Mouse (Mus musculus) stomach, postnatal 0 days (tissue): ENCODE measurements at regions not wholly inside any gene's neighbourhood (a gene's known extent, or its start where the extent isn't known, plus 50 kb on each side); places are given as distances from the start of the nearest gene placed in this dataset.

Experiments
- ATAC-seq: fragments of 200-750 bp; cut with Nextera tagmentation; 2 replicates; pipeline ENCODE4 v1.8.0; 2017; ENCODE audit not compliant: low FRiP score, low TSS enrichment
- DNase-seq: peaks from one replicate; pipeline ENCODE4 v3.0.0-alpha.2; 2016; ENCODE audit warnings: low spot score
- H3K27ac ChIP-seq: fragments of 300-500 bp; sonication (generic); replicated peaks from 2 replicates; pipeline ENCODE4 v1.5.1; 2014; ENCODE audit warnings: mild to moderate bottlenecking, control low read depth
- H3K27me3 ChIP-seq: fragments of 300-500 bp; sonication (generic); 2 replicates; pipeline ENCODE4 v1.6.1; 2014; ENCODE audit warnings: low read length; ENCODE audit not compliant: control insufficient read depth, insufficient read depth
- H3K36me3 ChIP-seq: fragments of 300-500 bp; sonication (generic); 2 replicates; pipeline ENCODE4 v1.6.1; 2014; ENCODE audit warnings: low read length, mixed read lengths; ENCODE audit not compliant: control insufficient read depth, insufficient read depth
- H3K4me1 ChIP-seq: fragments of 300-500 bp; sonication (generic); replicated peaks from 2 replicates; pipeline ENCODE4 v1.6.1; 2014; ENCODE audit warnings: antibody characterized with exemption; ENCODE audit not compliant: control insufficient read depth, insufficient read depth
- H3K4me2 ChIP-seq: fragments of 300-500 bp; sonication (generic); replicated peaks from 2 replicates; pipeline ENCODE4 v1.6.1; 2014; ENCODE audit warnings: low read depth, mild to moderate bottlenecking, control low read depth, moderate library complexity
- H3K4me3 ChIP-seq: fragments of 300-500 bp; sonication (generic); 2 replicates; pipeline ENCODE4 v1.5.1; 2014; ENCODE audit warnings: low read depth, low read length, control low read depth
- H3K9ac ChIP-seq: fragments of 300-500 bp; sonication (generic); 2 replicates; pipeline ENCODE4 v1.6.1; 2014; ENCODE audit warnings: mild to moderate bottlenecking, low read length, control low read depth, mixed read lengths
- H3K9me3 ChIP-seq: fragments of 300-500 bp; sonication (generic); 2 replicates; pipeline ENCODE4 v1.6.1; 2016; ENCODE audit warnings: low read length; ENCODE audit not compliant: control insufficient read depth
- CTCF ChIP-seq: IDR thresholded peaks from 2 replicates; pipeline ENCODE4 v1.5.1; 2016; ENCODE audit warnings: antibody characterized with exemption, low read depth, mild to moderate bottlenecking, moderate library complexity
- EP300 ChIP-seq: optimal IDR thresholded peaks from 2 replicates; pipeline ENCODE3; 2016; ENCODE audit warnings: antibody characterized with exemption
- WGBS: fragments of 180-500 bp; shearing (Covaris S2); extraction: QIAGEN DNeasy Blood & Tissue Kit; methylation state at CpG from one replicate; pipeline ENCODE4 v1.1.7; 2014; 5-methylcytosine and 5-hydroxymethylcytosine counted together

- no peak for DNase-seq
- H3K4me2 ChIP-seq = no peak overlapping the region
- H3K36me3 ChIP-seq = no peaks in the 10 kb centered on the region
- 53% methylated on average over 2 of the region's 2 CpGs for WGBS
- ATAC-seq = peak; percentile 65; the same call in 1 of the 2 replicates
- H3K27me3 ChIP-seq = no peaks in the 10 kb centered on the region
- no peaks in the 10 kb centered on the region for H3K4me1 ChIP-seq
- no peak overlapping the region for H3K9ac ChIP-seq
- H3K9me3 ChIP-seq = no peaks in the 10 kb centered on the region
- TF ChIP-seq EP300 (no peak), CTCF (no peak)
- H3K4me3 ChIP-seq = no peak overlapping the region
- no peak overlapping the region for H3K27ac ChIP-seq
Observed at GRCm38 (mm10) chr2:147932494-147932893, 114.3 kb downstream of the Foxa2 start.

DNA sequence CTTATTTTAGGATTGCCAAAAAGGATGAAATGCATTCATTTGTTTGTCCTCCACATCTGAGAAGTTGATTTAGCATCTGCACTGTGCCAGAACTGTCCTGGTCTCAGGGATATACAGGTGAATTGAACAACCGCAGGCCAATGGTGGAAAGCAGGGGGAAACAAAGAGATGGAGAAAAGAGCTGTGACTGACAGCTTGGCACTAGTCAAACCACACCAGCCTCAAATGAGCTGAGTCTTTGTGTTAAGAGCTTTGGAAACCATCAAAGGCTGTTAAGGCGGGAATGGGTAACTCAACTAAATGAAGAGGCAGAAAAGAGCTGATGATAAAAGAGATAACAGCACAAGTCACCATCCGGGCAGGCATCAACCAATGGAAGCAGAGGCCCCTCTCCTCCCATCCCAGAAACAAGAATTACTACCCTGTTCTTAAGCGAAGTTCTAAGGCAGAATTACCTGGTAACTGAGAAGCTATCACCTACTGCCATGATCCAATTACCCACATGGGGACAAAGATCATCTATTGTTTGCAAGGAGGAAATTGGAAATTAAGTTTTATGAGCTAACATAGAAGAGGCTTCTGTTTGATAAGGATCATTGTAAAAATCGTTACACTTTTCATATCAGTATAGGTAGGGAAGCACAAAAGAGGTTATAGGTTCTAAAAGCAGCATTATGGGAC lies 117.6 kb downstream of the Foxa2 start:
- Histone ChIP-seq H3K9me3 (no peaks in the 10 kb centered on the region), H3K9ac (no peak overlapping the region), H3K4me1 (no peaks in the 10 kb centered on the region), H3K4me3 (no peak overlapping the region), H3K27ac (no peak overlapping the region), H3K4me2 (no peak overlapping the region), H3K36me3 (no peaks in the 10 kb centered on the region), H3K27me3 (no peaks in the 10 kb centered on the region)
- DNase-seq (no peak), ATAC-seq (no peak)
- 63% methylated on average over 5 of the region's 5 CpGs for WGBS
- TF ChIP-seq EP300 (no peak), CTCF (no peak)

DNA sequence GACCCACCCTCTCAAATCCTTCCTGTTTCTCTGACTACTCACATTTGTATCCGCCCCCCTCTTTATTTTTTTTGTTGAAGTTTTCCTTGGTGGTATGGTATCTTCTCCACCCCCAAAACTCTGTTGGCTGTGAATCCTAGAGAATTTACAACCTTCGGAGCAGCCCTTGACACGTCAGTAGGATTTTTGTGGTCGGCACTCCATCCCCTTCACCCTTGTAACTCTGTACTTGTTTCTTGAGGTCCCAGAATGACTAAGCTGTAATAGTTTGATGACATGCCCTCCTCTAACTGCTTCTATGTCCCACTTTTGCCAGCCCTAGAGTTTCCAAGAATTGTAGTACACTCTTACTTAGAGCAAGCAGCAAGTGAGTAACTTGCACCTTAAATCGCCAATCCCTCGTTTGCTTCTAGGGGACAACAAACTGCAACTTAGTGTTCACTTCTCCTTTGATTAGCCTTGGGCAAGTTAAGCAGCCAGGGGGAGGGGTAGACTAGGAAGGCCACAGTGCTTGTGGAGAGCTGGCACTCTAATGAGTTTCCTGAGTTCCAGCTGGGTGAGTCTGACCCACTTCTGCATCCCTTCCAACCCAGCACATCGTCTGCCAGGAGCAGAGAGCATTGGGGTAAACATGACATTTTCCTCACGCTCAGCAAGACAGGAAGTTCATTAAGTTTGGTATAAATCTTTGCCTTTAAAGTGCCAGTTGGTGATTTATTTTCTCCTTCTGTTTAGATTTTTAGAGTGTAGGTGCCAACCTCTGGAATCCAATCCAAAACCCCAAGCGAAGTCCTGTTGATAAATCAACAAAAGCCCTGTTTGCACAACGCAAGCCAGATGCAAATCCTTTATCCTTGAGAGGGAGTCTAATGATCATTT lies 118.7 kb downstream of the Foxa2 start:
- ATAC-seq (no peak), DNase-seq (no peak)
- Histone ChIP-seq H3K4me3 (no peak overlapping the region), H3K9ac (no peak overlapping the region), H3K4me1 (no peaks in the 10 kb centered on the region), H3K27ac (no peak overlapping the region), H3K9me3 (no peaks in the 10 kb centered on the region), H3K36me3 (no peaks in the 10 kb centered on the region), H3K27me3 (no peaks in the 10 kb centered on the region), H3K4me2 (no peak overlapping the region)
- 42% methylated on average over 10 of the region's 10 CpGs for WGBS
- TF ChIP-seq CTCF = no peak
- no peak for TF ChIP-seq EP300

GRCm38 (mm10) chr2:147926861-147927260 lies 119.9 kb downstream of the Foxa2 start:
- Histone ChIP-seq H3K4me2 (no peak overlapping the region), H3K9ac (no peak overlapping the region), H3K27ac (no peak overlapping the region), H3K4me1 (no peaks in the 10 kb centered on the region), H3K4me3 (no peak overlapping the region), H3K9me3 (no peaks in the 10 kb centered on the region), H3K27me3 (no peaks in the 10 kb centered on the region), H3K36me3 (no peaks in the 10 kb centered on the region)
- ATAC-seq = no peak
- TF ChIP-seq EP300 (no peak), CTCF (no peak)
- 54% methylated on average over 3 of the region's 3 CpGs for WGBS
- no peak for DNase-seq

DNA sequence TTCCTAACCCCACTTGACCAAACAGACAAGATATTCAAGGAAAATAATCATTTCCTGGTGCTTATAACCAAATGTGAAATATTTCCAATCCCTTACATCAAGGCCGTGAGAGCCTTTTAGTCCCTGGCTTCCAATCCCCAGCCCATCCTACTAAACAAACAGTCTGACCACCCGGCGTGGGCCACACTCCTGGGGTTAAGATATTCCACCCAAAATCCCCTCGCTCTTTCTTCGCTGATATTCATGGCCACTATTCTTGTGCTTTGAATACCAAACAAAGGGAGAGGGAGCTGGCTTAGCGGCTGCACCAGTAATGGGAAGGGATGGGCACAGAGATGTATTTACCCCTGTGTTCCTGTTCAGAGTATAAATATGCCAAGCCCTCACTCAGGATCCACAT lies 139.4 kb downstream of the Foxa2 start:
- H3K27me3 ChIP-seq = no peaks in the 10 kb centered on the region
- H3K9me3 ChIP-seq = no peaks in the 10 kb centered on the region
- H3K27ac ChIP-seq = no peak overlapping the region
- no peaks in the 10 kb centered on the region for H3K4me1 ChIP-seq
- no peak for DNase-seq
- 69% methylated on average over 6 of the region's 6 CpGs for WGBS
- no peak overlapping the region for H3K4me3 ChIP-seq
- no peak overlapping the region for H3K9ac ChIP-seq
- no peak overlapping the region for H3K4me2 ChIP-seq
- no peaks in the 10 kb centered on the region for H3K36me3 ChIP-seq
- ATAC-seq = no peak
- no peak for TF ChIP-seq EP300
- no peak for TF ChIP-seq CTCF
